Mouse (Mus musculus) CD4-positive helper T cell, adult 2 months (primary cell): Measurements from ENCODE around the gene Ccdc85a.

Experiments used
- DNase-seq: peaks from one replicate; pipeline ENCODE4 v3.0.0-alpha.2; 2012; ENCODE audit warnings: low read depth, missing footprints, low spot score

The Ccdc85a gene

GRCm38 (mm10) chr11:28583911-28584434 is at the start of gene Ccdc85a:
TSS of gene Ccdc85a (minus strand) at chr11:28584324.
- DNase-seq: no peak

GRCm38 (mm10) chr11:28633571-28634125 is 49.5 kb upstream of the Ccdc85a start:
- no peak for DNase-seq

GRCm38 (mm10) chr11:28633093-28633492 is 49.0 kb upstream of the Ccdc85a start:
- DNase-seq: no peak

GRCm38 (mm10) chr11:28630771-28631170 is 46.6 kb upstream of the Ccdc85a start:
- no peak for DNase-seq

- no peak for DNase-seq
Measured at GRCm38 (mm10) chr11:28610781-28611491, 26.8 kb upstream of the Ccdc85a start.

GRCm38 (mm10) chr11:28583138-28583910 is 800 bp downstream of the Ccdc85a start:
- DNase-seq: no peak

GRCm38 (mm10) chr11:28582218-28582617 is 1.9 kb downstream of the Ccdc85a start:
- DNase-seq: no peak

- no peak for DNase-seq
Measured at GRCm38 (mm10) chr11:28572423-28572822, 11.7 kb downstream of the Ccdc85a start.

GRCm38 (mm10) chr11:28556420-28556819 is 27.7 kb downstream of the Ccdc85a start:
- no peak for DNase-seq

- no peak for DNase-seq
Measured at GRCm38 (mm10) chr11:28543429-28543828, 40.7 kb downstream of the Ccdc85a start.

GRCm38 (mm10) chr11:28541307-28541706 is 42.8 kb downstream of the Ccdc85a start:
- DNase-seq: no peak

- no peak for DNase-seq
Measured at GRCm38 (mm10) chr11:28533286-28533685, 50.8 kb downstream of the Ccdc85a start.

GRCm38 (mm10) chr11:28501190-28501589 is 82.9 kb downstream of the Ccdc85a start:
- no peak for DNase-seq

GRCm38 (mm10) chr11:28497034-28497433 is 87.1 kb downstream of the Ccdc85a start:
- DNase-seq: no peak

GRCm38 (mm10) chr11:28493362-28493761 is 90.8 kb downstream of the Ccdc85a start:
- DNase-seq: no peak

- no peak for DNase-seq
Measured at GRCm38 (mm10) chr11:28491330-28491729, 92.8 kb downstream of the Ccdc85a start.

GRCm38 (mm10) chr11:28484083-28484729 is 99.9 kb downstream of the Ccdc85a start:
- DNase-seq: no peak

- DNase-seq: no peak
Measured at GRCm38 (mm10) chr11:28477088-28477487, 107.0 kb downstream of the Ccdc85a start.

GRCm38 (mm10) chr11:28465726-28466125 is 118.4 kb downstream of the Ccdc85a start:
- DNase-seq: no peak

GRCm38 (mm10) chr11:28464926-28465325 is 119.2 kb downstream of the Ccdc85a start:
- no peak for DNase-seq

GRCm38 (mm10) chr11:28459165-28459564 is 125.0 kb downstream of the Ccdc85a start:
- no peak for DNase-seq

- no peak for DNase-seq
Measured at GRCm38 (mm10) chr11:28439877-28440276, 144.2 kb downstream of the Ccdc85a start.
